Mouse (Mus musculus) brown adipose tissue, adult 24 weeks (tissue): ENCODE results near the gene Zbtb43. TPM values are rescaled to one million over a fixed set of nuclear protein-coding genes. Genes with fewer than 3 reads are reported as not detected.

Source experiments
- H3K27ac ChIP-seq: fragments of 200-500 bp; replicated peaks from 2 replicates; pipeline ENCODE4 v1.5.1; 2012; ENCODE audit warnings: low read depth, mild to moderate bottlenecking, low read length
- H3K4me1 ChIP-seq: fragments of 200-500 bp; 2 replicates; pipeline ENCODE4 v1.6.1; 2012; ENCODE audit warnings: low read length, mixed read lengths; ENCODE audit not compliant: control insufficient read depth, insufficient read depth, insufficient read length
- H3K4me3 ChIP-seq: fragments of 200-500 bp; 2 replicates; pipeline ENCODE4 v1.5.1; 2012; ENCODE audit warnings: low read depth, mild to moderate bottlenecking, low read length, moderate library complexity; ENCODE audit not compliant: insufficient read depth
- polyA plus RNA-seq: library from polyadenylated mRNA; stranded (reverse); fragments of >200 nt; gene quantifications from 2 replicates; pipeline ENCODE4 v1.2.4, GENCODE M21; 2012; ENCODE audit not compliant: missing spikeins, insufficient read depth, insufficient read length

The Zbtb43 gene
- polyA plus RNA-seq, 1 experiment = 11.4 TPM

DNA sequence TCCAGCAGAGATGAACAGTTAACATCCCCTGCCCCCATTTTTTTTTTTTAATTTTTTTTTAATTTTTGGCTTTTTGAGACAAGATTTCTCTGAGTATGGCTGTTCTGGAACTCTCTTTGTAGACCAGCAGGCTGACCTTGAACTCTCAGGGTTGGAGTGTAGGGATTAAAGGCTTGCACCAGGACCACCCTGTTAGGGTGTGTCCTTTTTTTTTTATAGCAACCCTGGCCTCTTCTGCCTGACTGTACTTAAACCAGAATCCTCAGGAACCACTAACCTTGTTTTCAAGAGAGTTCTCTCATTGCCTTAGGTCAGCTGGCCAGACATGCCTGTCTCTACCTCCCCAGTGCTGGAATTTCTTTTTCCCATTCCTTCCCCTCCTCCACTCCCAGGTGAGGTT is 23.5 kb downstream of the Zbtb43 start:
- Histone ChIP-seq H3K27ac (no peak overlapping the region), H3K4me3 (no peak overlapping the region), H3K4me1 (0 out of 2 replicates have a peak, but pooled peaks cover 2% of the 10 kb centered on the region)

- Histone ChIP-seq H3K4me1 (0 out of 2 replicates have a peak, but pooled peaks cover 2% of the 10 kb centered on the region), H3K27ac (no peak overlapping the region), H3K4me3 (no peak overlapping the region)
Observed at GRCm38 (mm10) chr2:33444358-33444757, 24.0 kb downstream of the Zbtb43 start.

DNA sequence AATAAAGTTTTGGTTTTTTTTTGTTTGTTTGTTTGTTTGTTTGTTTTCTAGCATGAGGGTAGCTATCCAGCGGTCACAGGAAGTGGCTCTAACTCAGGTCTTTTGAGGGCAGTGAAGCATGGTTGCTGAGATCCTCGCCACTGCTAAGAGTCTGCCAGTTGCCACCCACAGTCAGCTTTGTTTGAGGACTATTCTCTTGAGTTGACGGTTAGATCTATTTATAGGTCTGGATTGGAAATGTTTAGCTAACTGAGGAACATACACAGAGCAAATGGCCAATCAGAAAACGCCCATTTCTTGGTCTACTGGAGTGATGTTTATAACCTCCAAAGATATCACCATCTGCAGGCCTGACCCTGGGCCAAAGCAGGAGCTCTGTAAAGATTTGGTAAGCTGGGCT is 25.7 kb downstream of the Zbtb43 start:
- no peak overlapping the region for H3K4me3 ChIP-seq
- 0 out of 2 replicates have a peak, but pooled peaks cover 2% of the 10 kb centered on the region for H3K4me1 ChIP-seq
- H3K27ac ChIP-seq = no peak overlapping the region

GRCm38 (mm10) chr2:33440893-33441292 is 27.5 kb downstream of the Zbtb43 start:
- H3K4me3 ChIP-seq = no peak overlapping the region
- no peak overlapping the region for H3K27ac ChIP-seq

GRCm38 (mm10) chr2:33439980-33440670 is 28.2 kb downstream of the Zbtb43 start:
- no peak overlapping the region for H3K4me3 ChIP-seq
- no peak overlapping the region for H3K27ac ChIP-seq
- 0 out of 2 replicates have a peak, but pooled peaks cover 2% of the 10 kb centered on the region for H3K4me1 ChIP-seq

More at GRCm38 (mm10) chr2:33440893-33441292, 27.5 kb downstream of the Zbtb43 start:
- H3K4me1 ChIP-seq = 0 out of 2 replicates have a peak, but pooled peaks cover 2% of the 10 kb centered on the region

DNA sequence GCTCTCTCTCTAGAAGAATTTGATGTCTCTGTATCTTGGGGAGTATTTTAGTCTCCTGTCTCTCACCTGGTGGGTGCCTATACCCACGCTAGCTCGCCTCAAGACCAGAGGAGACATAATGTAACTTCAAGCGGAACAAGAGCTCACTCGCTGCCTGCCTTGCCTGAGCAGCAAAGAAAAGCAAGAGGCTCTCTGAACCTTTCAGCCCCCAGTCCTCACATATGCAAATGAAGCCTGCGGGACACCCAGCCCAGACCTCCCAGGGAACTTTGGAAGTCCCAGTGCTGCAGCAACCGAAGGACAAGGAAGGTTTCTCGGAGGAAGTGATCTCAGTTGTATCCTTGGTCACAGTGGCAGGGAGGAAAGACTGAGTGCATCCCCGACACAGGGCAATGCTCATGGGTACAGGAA is 28.9 kb downstream of the Zbtb43 start:
- Histone ChIP-seq H3K4me1 (0 out of 2 replicates have a peak, but pooled peaks cover 1% of the 10 kb centered on the region), H3K4me3 (no peak overlapping the region), H3K27ac (no peak overlapping the region)

DNA sequence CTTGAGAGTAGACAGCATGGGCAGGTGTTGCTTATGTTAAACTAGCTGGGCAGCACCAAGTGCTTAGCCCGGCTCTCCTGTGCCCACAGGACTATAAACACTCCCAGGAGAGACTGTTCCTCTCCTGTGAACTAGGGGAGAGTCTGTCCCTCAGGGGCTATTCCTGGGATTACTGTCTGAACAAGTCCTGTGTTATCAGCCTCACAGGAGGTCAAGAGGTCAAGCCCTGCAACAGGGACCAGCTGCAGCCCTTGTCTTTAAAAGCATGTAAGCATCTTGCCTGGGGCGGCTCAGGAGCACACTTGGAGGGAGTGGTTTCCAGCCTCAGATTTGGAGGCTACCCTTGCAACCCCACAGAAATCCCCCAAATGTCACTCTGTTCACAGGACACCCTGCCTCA is 30.0 kb downstream of the Zbtb43 start:
- Histone ChIP-seq H3K4me1 (no peaks in the 10 kb centered on the region), H3K27ac (0 out of 2 replicates have a peak overlapping the region, but pooled peaks have one; percentile 23), H3K4me3 (no peak overlapping the region)

DNA sequence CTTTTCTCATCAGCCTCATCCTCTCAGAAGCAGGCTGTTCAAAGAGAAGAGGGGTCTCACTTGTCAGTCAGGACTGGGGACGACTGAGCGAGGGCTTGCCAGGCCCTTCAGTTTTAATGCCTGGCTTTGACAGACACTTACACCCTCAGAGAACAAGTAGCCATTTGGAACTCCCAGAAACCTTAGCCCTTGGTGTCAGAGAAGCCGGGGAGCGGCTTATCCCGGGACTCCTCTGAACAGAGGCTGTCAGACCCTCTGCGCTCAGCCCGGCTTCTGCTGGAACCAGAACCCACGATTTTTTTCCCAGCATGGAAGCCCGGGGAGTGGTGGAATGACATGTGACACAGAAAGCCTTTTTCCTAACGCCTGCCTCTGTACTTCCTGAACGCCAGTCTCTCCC is 31.2 kb downstream of the Zbtb43 start:
- Histone ChIP-seq H3K4me3 (no peak overlapping the region), H3K27ac (peak overlapping the region; percentile 53; the same call in 1 of the 2 replicates), H3K4me1 (no peaks in the 10 kb centered on the region)

DNA sequence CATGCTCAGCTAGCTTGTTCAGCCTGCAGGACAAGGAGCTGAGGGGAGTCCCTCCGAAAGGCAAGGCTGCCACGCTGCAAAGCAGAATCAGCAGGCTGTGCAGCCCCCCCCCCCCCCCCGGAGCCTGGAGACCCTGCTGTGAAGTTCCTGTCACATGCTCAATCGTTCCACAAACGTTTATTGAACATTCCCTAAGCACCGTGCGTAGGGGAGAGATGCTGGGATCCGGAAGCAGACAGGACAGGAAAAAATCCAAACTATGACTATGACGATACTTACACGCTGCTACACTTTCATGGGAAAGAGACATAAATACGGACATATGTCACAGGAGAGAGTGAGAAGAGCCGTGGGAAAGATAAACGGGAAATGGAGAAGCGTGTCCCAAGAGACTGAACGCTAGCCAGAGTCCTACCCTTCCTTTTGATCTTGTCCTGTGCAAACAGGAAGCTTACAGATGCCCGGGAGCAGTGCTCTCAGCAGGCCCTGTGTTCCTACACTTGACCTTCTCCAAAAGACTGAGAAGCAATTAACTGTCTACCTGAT is 32.3 kb downstream of the Zbtb43 start:
- Histone ChIP-seq H3K4me3 (no peak overlapping the region), H3K27ac (peak overlapping the region; percentile 53), H3K4me1 (no peaks in the 10 kb centered on the region)

- no peak overlapping the region for H3K4me3 ChIP-seq
- no peaks in the 10 kb centered on the region for H3K4me1 ChIP-seq
- H3K27ac ChIP-seq = no peak overlapping the region; the same call in 1 of the 2 replicates
Observed at GRCm38 (mm10) chr2:33435036-33435650, 33.2 kb downstream of the Zbtb43 start.

DNA sequence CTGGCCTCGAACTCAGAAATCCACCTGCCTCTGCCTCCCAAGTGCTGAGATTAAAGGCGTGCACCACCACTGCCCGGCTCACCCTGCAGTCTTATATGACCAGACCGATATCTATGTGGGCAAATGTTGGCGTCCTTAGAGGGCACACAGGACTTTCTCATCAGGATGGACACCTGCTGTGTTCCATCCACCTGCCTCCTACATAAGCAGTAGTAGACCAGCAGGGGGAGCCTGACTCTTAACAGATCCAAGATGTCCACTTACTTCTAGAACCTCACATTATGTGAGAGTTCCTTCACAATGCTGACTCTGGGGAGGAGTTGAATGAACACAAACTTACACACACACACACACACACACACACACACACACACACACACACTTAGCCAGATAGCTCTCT is 35.5 kb downstream of the Zbtb43 start:
- Histone ChIP-seq H3K4me1 (peaks cover 6% of the 10 kb centered on the region; the same call in 1 of the 2 replicates), H3K4me3 (no peak overlapping the region), H3K27ac (no peak overlapping the region)

- Histone ChIP-seq H3K4me3 (peak within 1 kb of the TSS; percentile 84), H3K27ac (peak within 1 kb of the TSS; percentile 89), H3K4me1 (peaks cover 6% of the 10 kb centered on the region; the same call in 1 of the 2 replicates)
Observed at GRCm38 (mm10) chr2:33430771-33431699, 37.3 kb downstream of the Zbtb43 start, which contains the start of gene Zbtb34. TSS of gene Zbtb34 (minus strand) at chr2:33431324.

DNA sequence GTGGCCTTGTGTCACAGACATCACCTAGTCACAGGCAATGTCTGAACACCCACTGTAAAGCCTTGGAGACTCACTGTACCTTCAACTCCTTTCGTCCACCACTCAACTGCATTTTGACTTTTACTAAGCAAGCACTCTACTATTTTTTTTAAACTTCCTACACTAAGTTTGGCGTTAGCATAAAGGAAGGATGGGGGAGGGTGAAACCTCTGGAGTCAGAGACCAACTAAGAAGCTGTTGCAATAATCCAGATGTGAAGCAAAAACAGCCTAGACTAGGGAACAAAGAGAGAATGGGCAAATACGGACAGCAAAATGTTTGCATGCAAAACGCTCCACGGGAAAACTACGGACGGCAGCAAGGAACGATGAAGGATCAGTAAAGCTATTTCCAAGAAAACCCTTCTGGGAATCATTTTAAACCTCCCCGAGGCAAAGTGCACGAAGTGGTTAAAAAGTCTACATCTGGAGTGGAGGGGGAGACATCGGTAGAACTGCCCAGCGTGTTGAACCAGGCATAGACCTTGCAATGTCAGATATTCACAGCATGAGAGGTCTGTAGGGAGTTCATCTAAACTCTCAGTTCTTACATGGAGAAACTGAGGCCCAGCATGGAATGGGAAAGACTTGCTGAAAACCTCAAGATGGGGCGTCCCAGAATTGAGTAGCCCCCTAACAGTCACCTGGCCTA is 38.1 kb downstream of the Zbtb43 start:
- Histone ChIP-seq H3K4me1 (peaks cover 6% of the 10 kb centered on the region; the same call in 1 of the 2 replicates), H3K4me3 (peak overlapping the region; percentile 84), H3K27ac (peak overlapping the region; percentile 65)

GRCm38 (mm10) chr2:33429339-33429738 is 39.0 kb downstream of the Zbtb43 start:
- Histone ChIP-seq H3K4me1 (peaks cover 6% of the 10 kb centered on the region; the same call in 1 of the 2 replicates), H3K27ac (peak overlapping the region; percentile 65), H3K4me3 (peak overlapping the region; percentile 84)
